Mouse (Mus musculus) liver, embryonic 14.5 days (tissue): ENCODE measurements around the gene Gm10282.

Source experiments
- CTCF ChIP-seq: IDR thresholded peaks from 2 replicates; pipeline ENCODE4 v1.5.1; 2016; ENCODE audit warnings: antibody characterized with exemption, low read depth, control low read depth
- EP300 ChIP-seq: IDR thresholded peaks from 2 replicates; pipeline ENCODE4 v1.6.1; 2016; ENCODE audit warnings: antibody characterized with exemption, low read depth

DNA sequence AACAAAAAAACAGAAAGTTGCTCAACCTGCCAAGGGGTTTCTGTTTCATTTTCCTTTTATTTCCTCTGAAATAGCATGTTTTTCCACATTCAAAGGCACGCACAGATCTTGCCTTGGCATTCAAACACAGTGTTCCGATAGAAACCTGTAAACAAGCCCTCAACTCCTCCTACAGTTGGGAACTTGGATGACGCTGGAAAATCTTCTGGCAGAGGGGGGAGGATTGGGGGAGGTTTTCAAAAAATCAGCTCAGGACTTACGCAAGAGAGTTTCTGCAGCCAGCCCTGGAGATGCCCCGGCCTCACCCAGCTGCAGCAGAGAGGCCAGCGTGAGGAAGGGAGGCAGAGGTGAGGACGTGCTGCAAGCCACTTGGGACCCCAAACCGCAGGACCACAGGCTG lies 1.4 kb downstream of the Gm10282 start:
- TF ChIP-seq CTCF (no peak), EP300 (no peak)
